Comparison of ENCODE assay signal across 11 mouse cellular contexts in the genomic region with DNA sequence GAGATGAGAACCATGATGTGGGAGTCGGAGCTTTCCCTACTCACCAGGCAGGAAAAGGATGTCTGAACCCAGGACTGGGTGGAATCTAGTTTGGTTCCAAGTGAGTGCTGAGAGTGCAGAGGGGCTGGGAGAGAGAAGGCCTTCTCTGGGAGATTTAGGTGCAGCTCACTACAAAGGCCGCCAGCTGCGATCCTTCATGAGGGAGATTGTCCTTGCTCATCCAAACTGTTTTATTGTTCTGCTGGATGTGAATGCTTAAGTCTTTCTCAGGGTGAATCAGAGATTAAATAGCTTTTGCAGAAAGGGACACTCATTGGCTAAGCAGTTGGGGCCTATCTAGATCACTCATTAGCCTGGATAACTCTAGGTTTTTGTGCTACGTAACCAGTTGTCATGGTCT.
"Had no signal": no experiment of that assay in that cellular context is flagged by ENCODE, and none has a peak within 500 bp of the region (broad histone marks: within the 10 kb centered on the region; RNA-seq: fewer than 3 reads in every experiment).

No protein-coding gene starts in this region.

- H3K27me3 ChIP-seq: intestine, embryonic 15.5 days; limb, embryonic 15.5 days; liver, embryonic 12.5 days; lung, embryonic 15.5 days; midbrain, embryonic 13.5 days; stomach, embryonic 15.5 days had no signal

- H3K4me1 ChIP-seq: liver, embryonic 12.5 days; lung, embryonic 15.5 days; midbrain, embryonic 13.5 days; stomach, embryonic 15.5 days had no signal

- H3K36me3 ChIP-seq: intestine, embryonic 15.5 days; limb, embryonic 15.5 days; liver, embryonic 12.5 days; lung, embryonic 15.5 days; midbrain, embryonic 13.5 days; stomach, embryonic 15.5 days had no signal

- DNase-seq: lung, postnatal 14 days; right cerebral cortex, postnatal 14 days; thymus, adult 2 months; thymus, postnatal 25 days had no signal

- H3K9me3 ChIP-seq: intestine, embryonic 15.5 days; limb, embryonic 15.5 days; liver, embryonic 12.5 days; lung, embryonic 15.5 days; midbrain, embryonic 13.5 days; stomach, embryonic 15.5 days had no signal

- H3K4me2 ChIP-seq: intestine, embryonic 15.5 days; limb, embryonic 15.5 days; liver, embryonic 12.5 days; lung, embryonic 15.5 days; midbrain, embryonic 13.5 days; stomach, embryonic 15.5 days had no signal

- H3K9ac ChIP-seq: intestine, embryonic 15.5 days; limb, embryonic 15.5 days; liver, embryonic 12.5 days; lung, embryonic 15.5 days; midbrain, embryonic 13.5 days; stomach, embryonic 15.5 days had no signal

- ATAC-seq: intestine, embryonic 15.5 days; liver, embryonic 12.5 days; midbrain, embryonic 13.5 days had no signal

- H3K4me3 ChIP-seq: intestine, embryonic 15.5 days; left cerebral cortex, adult 2 months; limb, embryonic 15.5 days; liver, embryonic 12.5 days; lung, embryonic 15.5 days; midbrain, embryonic 13.5 days; stomach, embryonic 15.5 days had no signal

- H3K27ac ChIP-seq: intestine, embryonic 15.5 days; left cerebral cortex, adult 2 months; limb, embryonic 15.5 days; liver, embryonic 12.5 days; lung, embryonic 15.5 days; midbrain, embryonic 13.5 days; stomach, embryonic 15.5 days had no signal
